Mouse (Mus musculus): ENCODE results near the gene Slx4ip.

Slx4ip gene

DNA sequence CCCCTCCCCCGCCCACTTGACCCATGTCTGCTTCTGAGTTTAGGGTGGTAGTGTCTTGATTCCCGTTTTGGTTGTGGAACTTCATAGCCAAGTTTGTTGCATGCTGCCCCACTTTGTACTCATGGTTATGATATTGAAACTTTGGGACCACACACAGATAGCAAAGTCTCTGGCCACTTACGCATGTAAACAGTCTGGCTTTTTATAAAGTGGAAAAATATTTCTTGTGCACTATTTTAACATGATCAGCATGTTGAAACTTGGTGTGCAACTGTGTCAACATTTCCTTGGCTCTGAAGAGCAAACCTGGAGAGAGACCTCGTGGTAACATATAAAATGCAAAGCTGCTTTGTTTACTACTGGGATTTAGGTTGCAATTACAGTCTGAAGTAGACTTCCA, 56.5 kb downstream of the Slx4ip start:
- DNase-seq (ENCODE audit: low spot score in 2 of 2) = no peak

DNA sequence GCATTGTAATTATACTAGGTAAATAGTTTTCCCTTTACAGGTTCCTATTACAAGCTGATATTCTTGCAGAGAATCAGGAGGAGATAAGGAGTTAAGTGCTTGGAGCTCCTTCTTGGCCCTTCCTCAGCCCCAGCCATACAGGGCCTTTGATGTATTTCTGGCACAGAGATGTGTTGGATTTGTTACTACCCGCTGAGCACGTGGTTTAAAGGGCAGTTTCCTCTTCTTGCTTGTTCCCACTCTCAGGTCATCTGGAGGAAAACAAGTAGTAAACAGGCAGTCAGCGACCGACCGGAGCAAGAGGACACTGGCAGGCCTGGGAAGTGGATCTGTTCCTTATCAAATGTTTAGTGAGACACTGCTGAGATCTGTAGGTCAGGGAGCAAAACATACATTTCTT, 56.9 kb downstream of the Slx4ip start:
- DNase-seq (ENCODE audit: low spot score in 2 of 2) = no peak

DNA sequence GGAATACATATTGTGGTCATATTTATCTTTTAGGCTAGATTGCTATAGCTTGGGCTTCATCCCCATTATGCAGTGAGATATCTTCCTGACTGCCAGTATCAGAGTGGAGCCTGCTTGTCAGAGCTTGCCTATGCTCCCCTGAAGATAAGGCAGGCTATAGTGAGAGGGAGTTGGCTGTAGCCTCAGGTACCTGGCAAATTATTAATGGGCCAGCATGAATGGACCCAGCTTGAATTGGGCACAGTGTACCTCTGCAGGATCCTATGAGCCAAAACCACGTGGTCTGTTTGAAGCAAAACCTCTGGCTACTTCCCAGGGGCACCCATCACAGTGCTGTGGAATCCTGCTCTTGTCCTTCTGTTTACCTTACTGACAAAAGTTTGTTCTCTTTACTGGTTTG, 61.2 kb downstream of the Slx4ip start:
- DNase-seq (ENCODE audit: low spot score in 2 of 2) = no peak

DNA sequence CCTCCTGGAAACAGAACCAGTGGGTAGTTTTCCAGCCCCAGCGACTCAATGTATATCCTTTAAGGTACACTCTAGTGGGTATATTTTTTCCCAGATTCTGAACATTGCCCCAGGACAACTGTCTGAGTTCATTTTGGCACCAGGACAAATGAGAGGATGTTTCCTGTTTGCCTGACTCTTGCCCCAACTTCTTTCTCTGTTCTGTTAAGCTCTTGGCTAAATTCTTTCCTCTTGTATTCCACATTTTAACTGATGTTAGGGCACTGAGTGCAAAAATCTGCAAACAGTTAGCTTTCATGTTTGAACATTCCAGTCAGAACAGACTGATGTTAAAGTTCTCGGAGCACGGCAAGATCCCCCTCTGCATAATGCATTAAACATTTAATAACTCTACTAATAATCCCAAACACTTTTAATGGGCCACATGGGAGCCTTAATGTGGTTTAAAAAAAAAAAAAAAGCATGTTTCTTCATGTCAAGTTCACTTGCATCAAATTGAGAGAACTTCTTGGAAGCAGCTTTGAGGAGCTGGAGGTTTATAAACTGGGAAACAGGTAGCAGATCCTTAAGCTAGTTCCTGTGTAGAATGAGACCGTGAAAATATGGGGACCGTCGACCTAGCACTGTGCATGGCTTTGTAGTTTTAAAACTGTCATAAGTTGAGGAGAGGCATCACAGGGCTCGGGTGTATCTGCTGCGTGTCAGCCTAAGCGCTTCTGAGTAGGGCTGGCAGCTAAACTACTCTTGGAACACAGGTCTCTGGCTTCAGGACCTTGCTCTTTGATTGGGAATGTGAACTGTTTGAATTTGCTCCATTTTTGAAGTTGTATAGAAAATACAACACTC, 64.9 kb downstream of the Slx4ip start:
- no peak for DNase-seq (ENCODE audit: low spot score in 2 of 2)

DNA sequence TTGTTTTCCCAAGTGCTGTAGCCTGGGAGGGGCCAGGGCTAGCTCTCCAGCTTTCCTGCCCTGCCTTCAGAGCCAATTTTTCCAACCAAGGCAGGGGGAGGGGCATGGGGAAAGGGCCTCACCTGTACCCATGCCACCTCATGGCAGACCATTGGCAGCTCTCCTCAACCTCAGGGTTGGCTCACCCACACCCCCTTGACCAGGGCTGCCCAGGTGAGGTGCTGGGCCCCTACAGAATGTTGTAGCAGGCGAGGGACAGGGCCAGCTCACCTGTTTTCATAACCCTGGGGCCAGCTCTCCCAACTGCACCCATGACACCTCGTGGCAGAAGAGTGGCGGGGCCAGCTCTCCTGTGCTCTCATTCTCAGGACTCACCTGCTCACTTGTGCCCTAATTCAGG, 67.7 kb downstream of the Slx4ip start:
- no peak for DNase-seq (ENCODE audit: low spot score in 2 of 2)

DNA sequence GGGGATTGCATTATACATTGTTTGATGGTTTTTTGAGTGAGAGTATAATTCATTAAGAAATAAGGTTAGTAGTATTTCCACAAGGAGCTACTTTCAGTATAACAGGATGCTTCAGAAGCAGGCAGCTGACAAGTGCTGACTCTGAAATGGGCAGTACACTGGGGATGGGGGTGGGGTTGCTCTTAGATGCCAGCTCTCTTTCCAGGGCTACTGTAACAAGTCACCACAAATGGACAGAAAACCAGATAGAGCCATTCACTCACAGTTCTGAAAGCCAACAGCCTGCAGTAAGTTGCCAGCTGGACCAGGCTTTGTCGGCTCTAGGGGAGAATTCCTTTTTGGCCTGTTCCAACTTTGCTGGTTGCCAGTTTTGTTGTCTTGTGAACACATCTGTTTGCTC, 84.8 kb downstream of the Slx4ip start:
- no peak for DNase-seq (ENCODE audit: low spot score in 2 of 2)

DNA sequence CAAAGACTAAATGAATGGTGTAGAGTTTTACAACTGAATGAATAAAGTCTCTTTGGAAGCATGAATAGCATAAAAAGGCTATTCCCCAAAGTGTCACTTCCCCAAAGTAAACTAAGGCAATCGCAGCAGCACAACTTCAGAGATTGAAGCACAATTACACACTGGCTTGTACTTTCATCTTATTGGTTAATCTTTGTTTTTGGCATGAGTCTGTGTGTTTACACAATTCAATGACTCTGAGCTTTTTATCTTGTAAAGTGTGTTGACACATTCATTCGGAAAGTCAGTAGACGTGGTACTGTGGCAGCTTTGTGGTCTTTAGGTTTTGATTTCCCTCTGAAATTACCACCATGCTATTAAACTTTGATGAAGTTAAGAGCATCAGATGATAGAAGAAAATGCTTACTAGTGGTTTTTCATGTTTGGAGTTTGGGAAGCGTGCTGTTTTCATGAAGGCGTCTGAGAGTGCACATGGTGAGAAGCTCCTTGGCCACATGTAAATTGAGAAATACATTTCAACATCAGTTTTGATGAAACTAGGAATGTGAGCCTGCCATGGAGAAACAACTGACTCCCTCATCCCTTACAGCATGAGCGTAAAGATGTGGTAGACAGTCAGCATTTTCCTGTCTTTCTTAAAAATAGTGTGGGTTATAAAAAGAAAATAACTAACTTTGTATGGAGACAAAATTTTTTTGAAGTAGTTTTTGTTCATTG, 88.2 kb downstream of the Slx4ip start:
- no peak for DNase-seq (ENCODE audit: low spot score in 2 of 2)

DNA sequence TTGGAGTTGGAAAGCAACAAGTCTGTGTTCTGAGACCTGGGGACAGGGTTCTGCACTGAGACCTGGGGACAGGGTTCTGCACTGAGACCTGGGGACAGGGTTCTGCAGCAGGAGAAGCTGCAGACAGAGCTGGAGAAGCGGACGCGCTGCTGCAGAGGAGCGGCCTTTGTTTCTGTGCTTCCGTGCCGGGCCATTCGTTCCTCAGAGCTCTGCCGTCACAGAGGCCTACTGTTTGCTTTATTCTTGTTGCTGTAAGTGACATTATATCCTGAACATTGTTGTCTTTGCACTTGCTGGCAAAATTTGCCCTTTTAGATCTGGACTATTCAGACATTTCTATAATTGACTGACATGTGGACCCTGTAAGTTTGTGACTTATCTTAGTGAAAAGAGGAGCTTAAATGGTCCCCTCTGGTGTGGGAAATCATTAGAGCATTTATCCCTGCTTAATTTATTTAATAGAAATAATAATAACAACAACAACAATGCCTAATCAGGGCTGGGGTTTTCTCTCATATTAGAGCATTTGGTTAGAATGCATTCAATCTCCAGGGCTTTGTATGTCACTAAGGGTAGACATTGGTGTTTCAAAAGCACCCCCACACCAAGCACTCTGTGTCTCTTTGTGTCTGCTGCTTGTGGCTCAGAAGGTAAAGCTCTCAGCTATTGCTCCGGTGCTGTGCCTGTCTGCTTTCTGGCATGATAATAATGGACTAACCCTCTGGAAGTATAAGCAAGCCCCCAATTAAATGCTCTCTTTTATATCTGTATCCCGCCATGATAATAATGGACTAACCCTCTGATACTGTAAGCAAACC, 90.3 kb downstream of the Slx4ip start:
- no peak for DNase-seq (ENCODE audit: low spot score in 2 of 2)

DNA sequence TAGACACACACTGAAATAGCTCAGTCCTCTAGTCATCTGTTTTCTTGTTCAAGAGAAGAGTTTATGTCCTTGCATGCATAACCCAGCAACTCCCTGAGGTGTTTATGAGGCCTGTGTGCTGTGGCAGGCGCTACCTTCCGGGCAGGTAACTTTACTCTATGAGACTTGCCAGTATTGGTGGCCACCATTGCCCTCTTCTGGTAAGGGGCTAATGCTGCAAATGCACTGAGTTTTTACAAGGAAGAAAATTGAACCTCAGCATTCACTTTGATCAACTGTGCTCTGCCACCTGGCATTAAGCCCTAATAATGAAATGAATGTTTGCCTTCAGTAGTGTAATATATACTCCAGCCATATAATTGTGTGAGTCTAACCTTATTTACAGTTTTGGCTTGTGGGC, 92.9 kb downstream of the Slx4ip start:
- DNase-seq (ENCODE audit: low spot score in 2 of 2) = no peak

DNA sequence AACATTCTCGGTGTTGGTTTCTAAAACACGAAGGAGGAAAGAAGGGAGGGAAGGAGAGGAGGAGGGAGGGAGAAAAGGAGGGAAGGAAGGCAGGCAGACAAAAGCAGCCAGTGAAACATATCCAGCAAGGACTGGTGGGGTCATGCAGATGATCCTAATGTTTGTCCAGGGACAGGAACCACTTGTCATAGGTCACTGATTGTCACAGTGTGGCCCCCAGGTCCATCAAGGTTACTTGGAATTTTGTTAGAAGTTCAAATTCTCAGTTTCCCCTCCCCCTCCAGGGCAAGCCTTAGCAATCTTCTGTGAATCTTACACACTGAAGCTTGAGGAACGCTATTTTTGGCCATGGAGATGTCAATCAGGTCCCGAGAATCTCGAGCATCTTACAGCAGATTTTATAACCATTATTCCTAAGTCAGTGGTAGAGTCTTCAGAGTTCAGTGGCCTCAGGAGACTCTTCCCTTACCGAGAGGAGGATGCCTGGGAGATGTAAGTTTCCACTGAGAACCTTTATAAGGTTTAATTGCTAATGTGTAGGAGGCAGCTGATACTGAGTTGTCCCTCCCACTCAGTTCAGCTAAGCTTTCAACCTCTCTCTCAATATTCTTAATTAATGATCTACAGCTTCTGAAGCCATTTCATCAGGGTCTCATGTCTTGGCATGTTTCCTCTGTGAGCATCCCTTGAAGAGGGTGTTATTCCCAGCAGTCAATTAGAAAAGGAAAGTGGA, 95.1 kb downstream of the Slx4ip start:
- DNase-seq (ENCODE audit: low spot score in 2 of 2) = no peak

DNA sequence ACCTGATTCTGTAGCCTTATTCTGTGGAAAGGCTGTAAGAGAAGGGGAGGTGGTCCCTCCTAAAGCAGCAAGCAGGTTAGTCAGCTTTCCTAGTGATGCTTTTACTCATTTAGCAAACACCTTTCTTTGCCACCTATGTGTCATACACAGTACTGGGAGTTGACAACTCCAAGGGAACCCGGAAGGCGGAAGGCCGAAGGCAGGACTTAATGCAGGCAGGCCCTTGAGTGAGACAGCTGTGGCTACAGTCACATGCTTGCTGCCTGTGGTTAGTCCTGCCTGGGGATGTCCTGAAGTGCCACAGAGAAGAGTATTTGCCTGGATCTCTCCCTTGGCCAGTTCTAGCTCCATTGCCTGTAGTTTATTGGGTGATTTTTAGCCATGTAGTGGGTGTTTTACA, 102.1 kb downstream of the Slx4ip start:
- no peak for DNase-seq (ENCODE audit: low spot score in 2 of 2)

DNA sequence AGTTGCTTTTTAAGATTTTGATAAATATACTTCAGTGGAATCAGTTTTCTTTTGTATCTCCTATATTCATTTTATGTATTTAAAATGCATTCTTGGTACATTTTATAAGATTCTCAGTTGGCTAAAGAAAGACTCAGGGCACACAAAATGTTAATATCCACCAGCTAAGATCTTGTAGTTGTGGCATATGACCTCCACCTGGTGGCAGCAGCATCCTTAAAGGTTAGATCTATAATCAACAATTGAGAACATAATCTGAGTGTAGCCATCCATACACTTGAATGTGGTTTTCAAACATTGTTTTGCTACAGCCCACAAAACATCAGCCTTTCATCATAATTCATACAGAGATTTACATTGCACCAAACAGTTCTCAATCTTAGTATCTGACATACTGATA, 106.1 kb downstream of the Slx4ip start:
- no peak for DNase-seq (ENCODE audit: low spot score in 2 of 2)

DNA sequence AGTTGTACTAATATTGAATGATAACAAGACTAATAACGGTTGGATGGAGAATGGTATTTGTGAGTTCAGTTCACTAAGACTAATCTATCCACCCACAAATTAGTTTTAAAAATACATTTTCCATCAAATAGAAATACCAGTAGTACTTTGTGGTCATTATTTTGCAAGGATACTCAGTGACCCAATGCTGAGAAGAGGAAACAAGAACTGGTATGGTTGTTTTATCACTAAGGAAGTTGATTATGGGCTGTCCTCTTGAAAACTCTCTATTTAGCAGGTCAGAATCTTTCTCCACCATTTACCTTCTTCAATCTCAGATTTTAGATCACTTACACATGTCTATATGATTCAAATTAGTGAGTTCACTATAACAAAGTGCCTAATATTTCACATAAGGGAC, 111.0 kb downstream of the Slx4ip start:
- DNase-seq (ENCODE audit: low spot score in 2 of 2) = no peak

DNA sequence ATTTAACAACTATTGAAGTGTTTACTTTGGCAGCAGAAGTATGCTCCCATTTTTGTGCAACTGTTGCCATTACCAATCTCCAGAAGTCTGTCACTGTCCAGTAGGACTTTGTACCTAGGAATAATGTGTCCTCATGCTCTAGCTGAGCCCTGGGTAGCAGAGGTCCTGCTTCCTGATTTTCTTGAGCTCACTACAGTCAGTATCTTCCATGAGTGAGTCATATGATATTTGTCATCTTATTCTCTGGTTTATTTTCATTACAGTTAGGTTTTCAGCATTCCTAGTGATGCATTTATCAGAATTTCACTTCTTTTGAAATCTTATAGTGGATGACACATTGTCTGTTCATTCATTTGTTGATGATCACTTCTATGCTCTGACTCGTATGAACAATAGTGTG, 115.6 kb downstream of the Slx4ip start:
- DNase-seq (ENCODE audit: low spot score in 2 of 2) = no peak

DNA sequence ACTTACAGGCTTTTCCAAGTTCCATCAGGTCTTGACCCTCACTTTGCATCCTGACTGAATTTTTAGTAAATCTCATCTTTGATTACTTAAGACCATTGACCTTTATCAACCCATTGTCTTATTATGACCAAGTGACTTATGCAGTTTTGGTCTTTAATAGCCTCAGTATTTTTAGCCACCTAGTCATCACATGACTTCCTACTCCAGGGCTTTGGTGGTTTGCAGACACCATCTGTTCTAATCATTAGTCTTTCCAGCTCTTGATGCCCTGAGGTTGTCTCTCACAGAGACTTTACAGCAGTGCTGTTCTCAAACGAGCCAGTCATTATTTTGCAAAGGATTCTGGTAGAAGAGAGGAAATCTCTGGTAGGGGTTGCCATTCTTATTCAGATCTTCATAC, 121.0 kb downstream of the Slx4ip start:
- DNase-seq (ENCODE audit: low spot score in 2 of 2) = no peak

DNA sequence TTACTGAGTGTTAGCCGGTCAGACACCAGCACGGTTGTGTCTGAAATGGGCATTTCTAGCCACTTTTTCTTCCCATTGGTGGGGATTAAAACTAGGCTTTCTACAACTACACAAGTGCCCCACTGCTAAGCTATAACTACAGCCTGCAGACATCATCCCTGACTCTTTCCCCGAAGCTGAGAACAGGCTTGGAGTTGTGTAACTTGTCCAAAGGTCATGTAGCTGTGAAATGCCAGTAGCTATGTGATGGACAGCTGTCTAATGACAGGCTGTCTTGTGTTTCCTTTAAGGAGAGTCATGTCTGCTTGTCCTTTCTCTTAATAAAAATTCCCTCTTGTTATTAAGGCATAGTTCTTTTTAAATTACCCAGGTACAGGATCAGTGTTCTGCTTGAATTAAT, 122.1 kb downstream of the Slx4ip start:
- no peak for DNase-seq (ENCODE audit: low spot score in 2 of 2)

DNA sequence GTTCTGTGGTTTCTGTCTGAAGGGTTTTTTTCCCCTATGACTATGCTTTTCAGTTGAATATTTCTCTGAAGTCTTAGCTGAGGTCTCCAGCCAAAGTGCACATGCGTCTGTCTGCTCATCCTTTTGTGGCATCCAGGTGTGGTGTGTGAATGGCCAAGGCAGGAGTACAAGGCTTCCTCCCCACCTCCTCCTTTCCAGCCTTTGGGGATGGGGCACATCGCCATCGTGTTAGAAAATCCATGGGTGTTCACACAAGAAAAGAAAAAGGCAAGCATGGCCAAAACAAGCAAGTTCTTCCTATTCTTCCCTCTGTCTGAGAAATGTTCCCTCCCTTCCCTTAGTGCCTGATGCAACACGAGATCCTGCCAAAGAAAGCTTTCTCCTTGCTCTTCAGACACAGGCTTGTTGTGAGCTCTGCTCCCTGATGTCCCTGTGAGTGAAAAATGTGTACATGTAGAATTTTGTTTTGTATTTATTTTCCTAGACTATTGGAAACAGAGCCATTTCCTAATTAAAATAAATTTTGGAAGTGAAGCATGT, 122.9 kb downstream of the Slx4ip start:
- no peak for DNase-seq (ENCODE audit: low spot score in 2 of 2)

DNA sequence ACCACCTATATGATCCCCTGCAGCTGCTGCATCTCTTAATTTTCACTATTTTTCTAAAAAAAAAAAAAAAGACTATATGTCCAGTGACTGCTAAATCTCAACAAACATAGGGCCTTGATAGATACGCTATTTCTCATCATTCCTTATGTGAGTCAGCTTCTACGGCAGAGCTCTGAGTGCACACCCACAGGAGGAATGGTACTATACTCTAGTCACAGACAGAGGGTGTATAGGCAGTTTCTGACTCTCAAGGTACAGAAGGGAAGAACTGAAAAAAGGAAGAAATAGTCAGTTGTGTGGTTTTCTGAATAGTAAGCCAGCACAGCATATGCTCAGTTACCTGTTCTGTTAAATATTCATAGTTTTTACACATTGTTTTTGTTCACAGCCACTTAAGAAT, 123.4 kb downstream of the Slx4ip start:
- DNase-seq (ENCODE audit: low spot score in 2 of 2) = no peak

DNA sequence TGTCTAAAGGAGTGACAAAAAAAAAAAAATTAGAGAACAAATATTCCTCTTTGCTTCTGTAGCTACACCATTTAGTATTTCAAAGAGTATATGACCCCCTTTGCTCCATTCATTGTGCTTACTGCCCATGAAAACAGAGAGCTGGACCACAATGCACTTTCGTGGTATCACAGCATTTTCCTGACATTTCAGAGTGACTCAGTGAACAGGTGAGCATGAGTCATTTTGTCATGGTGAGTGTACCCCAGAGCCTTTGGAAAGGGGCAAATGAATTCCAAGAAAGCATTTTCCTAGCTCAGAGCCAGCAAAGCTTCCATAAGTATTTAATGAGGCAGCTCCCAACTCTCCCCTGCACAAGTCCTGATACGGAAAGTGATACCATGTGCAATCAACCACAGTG, 153.1 kb downstream of the Slx4ip start:
- no peak for DNase-seq (ENCODE audit: low spot score in 2 of 2)

DNA sequence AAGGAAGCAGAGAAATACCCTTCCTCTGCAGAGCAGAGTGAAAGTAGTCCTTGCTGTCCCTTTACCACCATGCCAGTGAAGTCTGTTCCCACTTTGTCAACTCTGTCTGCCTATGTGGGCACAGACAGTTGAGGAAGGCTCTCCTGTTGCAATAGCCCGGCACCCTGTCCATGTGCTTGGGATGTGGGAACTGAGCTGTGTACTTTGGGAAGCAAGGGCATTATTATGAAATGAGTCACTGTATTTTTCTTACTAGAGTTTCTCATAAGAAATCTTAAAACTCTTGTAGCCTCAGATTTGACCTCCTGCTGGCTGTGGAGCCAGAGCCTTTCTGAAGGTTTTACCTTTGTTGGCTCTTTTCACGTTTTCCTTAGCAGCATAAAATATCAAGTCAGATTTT, 158.3 kb downstream of the Slx4ip start:
- no peak for DNase-seq (ENCODE audit: low spot score in 2 of 2)

DNA sequence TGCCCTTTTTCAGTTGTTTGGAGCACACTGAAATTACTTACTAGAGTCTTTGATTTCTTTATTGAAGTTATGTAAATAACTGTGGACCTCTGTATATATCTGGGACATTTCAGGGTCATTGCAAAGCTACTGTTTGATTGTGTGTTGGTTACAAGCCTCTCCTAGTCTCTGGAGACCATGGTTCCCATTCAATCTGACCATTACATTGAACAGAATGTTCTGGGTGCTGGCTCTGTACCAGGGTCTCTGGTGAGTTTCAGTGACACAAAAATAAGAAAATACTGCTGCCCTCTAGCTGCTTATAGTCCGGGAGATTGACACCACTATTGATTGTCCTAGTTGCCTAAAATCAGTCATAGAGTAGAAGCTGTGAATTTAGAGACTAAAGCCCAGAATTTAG, 158.9 kb downstream of the Slx4ip start:
- no peak for DNase-seq (ENCODE audit: low spot score in 2 of 2)

DNA sequence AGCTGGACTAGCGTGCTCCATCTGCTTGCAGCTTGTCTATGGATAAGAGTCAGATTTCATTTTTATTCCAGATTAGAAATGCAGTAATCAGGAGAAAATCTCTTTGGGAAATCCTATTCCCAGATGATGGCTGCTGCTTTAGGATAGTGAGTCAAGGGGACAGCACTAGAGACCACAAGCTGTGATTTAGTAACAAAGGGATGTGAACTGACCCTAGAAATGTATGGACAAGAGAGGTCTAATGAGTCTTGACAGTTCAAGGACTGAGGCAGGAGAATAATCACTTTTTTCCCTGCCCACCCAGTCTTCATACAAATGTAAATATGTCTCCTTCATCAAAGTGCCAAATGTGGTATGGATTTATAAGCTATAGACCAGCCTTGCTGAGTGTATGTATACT, 172.8 kb downstream of the Slx4ip start:
- no peak for DNase-seq (ENCODE audit: low spot score in 2 of 2)

All from spleen, postnatal 10 days (tissue).